Mouse (Mus musculus): ENCODE measurements around the gene Cdon.

DNA sequence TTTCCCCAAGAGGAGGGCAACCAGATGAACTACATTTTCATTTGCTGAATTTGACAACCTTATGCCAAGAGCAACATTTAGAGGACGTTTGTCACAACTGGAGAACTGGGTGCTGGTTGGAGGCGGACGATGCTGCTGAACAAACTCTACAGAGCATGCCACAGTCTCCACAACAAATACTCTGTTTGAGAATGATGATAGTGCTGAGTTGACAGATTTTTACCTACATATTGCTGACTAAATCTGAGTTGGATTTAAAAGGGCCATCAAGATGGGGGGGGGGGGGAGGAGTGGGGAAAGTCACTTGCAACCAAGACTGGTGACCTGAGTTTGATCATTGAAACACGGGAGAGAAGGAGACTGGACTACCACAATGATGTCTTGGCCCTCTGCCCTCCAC is 17.4 kb upstream of the Cdon start:
- no peak for TF ChIP-seq CTCF (IDR thresholded peaks at IDR 0.05; ENCODE audit: low read depth, low read length)
- no peak for TF ChIP-seq POLR2A (IDR thresholded peaks at IDR 0.05; ENCODE audit: insufficient read depth, low read length)
- TF ChIP-seq EP300 (IDR thresholded peaks at IDR 0.05; ENCODE audit: insufficient read depth, low read depth, low read length), result no peak

Measured in ES-Bruce4 (cell line).